In the genomic region with DNA sequence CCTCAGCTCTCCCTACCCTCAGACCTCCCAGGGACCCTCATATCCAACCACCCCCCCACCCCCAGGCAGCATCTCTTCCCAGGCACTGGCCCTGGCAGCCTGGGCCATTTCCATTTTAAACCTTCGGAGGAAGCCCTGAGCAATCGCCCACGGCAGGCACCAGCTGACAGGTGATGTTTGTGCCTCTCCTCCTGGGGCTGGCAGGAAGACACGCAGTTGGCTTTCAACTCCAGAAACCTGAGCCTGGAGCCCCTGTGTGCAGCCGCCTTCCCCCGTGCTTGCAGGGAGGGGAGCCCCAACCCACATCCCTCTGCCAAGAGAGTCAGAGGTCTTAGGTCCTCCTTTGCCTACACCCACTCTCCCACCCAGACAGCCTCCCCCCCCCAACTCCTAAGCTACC, we compare ENCODE assay signal across 10 mouse cellular contexts. TPM values are rescaled to one million over a fixed set of nuclear protein-coding genes. Genes with fewer than 3 reads are reported as not detected.
DNase-seq lines count a peak whose midpoint lies in the region; ATAC-seq lines count a peak whose summit lies in the region.
"Had no signal": no experiment of that assay in that cellular context is flagged by ENCODE, and none has a peak within 500 bp of the region (broad histone marks: within the 10 kb centered on the region; RNA-seq: fewer than 3 reads in every experiment).

No protein-coding gene starts in this region.

- H3K36me3 ChIP-seq in kidney, embryonic 14.5 days (ENCODE audit: control insufficient read depth, insufficient read depth, low read length) = no peaks in the 10 kb centered on the region
- no peaks in the 10 kb centered on the region for H3K36me3 ChIP-seq in embryonic facial prominence, embryonic 11.5 days (replicated peaks; ENCODE audit: control insufficient read depth, insufficient read depth, low read depth, low read length)
- no peaks in the 10 kb centered on the region for H3K36me3 ChIP-seq in intestine, embryonic 14.5 days (ENCODE audit: control insufficient read depth, insufficient read depth, low read length)

- 4% methylated on average over 6 of the region's 6 CpGs for WGBS in kidney, embryonic 14.5 days
- WGBS in embryonic facial prominence, embryonic 11.5 days = 5% methylated on average over 6 of the region's 6 CpGs
- WGBS in intestine, embryonic 14.5 days = 17% methylated on average over 6 of the region's 6 CpGs

- ATAC-seq in kidney, embryonic 14.5 days (ENCODE audit: low FRiP score, low TSS enrichment) = no peak
- no peak for ATAC-seq in embryonic facial prominence, embryonic 11.5 days (replicated peaks; ENCODE audit: insufficient number of reproducible peaks, low FRiP score, low TSS enrichment, low read depth)
- ATAC-seq in intestine, embryonic 14.5 days (replicated peaks; ENCODE audit: low FRiP score, low TSS enrichment, low read depth) = no peak
- ATAC-seq: Patski had no signal

- 0 out of 2 replicates have a peak overlapping the region, but pooled peaks have one; percentile 72 for H3K9ac ChIP-seq in kidney, embryonic 14.5 days (ENCODE audit: low read depth, low read length)
- no peak overlapping the region for H3K9ac ChIP-seq in embryonic facial prominence, embryonic 11.5 days (replicated peaks; ENCODE audit: low read length)
- no peak overlapping the region; the same call in 1 of the 2 replicates for H3K9ac ChIP-seq in intestine, embryonic 14.5 days (ENCODE audit: low read length)

- H3K27me3 ChIP-seq in kidney, embryonic 14.5 days (ENCODE audit: control insufficient read depth, insufficient read depth, low read length) = peaks cover 56% of the 10 kb centered on the region
- H3K27me3 ChIP-seq in embryonic facial prominence, embryonic 11.5 days (ENCODE audit: control insufficient read depth, insufficient read depth, low read length) = peaks cover 46% of the 10 kb centered on the region
- peaks cover 60% of the 10 kb centered on the region for H3K27me3 ChIP-seq in intestine, embryonic 14.5 days (replicated peaks; ENCODE audit: control insufficient read depth, insufficient read depth, low read length)
- H3K27me3 ChIP-seq: Patski had no signal

- H3K4me2 ChIP-seq in kidney, embryonic 14.5 days (replicated peaks; ENCODE audit: low read depth, low read length) = peak overlapping the region; percentile 99
- peak overlapping the region; percentile 100 for H3K4me2 ChIP-seq in embryonic facial prominence, embryonic 11.5 days (ENCODE audit: low read depth, low read length)
- peak overlapping the region; percentile 99; the same call in 1 of the 2 replicates for H3K4me2 ChIP-seq in intestine, embryonic 14.5 days (ENCODE audit: low read length)

- H3K4me1 ChIP-seq in kidney, embryonic 14.5 days (ENCODE audit: control insufficient read depth, insufficient read depth, low read length) = peaks cover 44% of the 10 kb centered on the region
- H3K4me1 ChIP-seq in embryonic facial prominence, embryonic 11.5 days (ENCODE audit: control insufficient read depth, insufficient read depth, low read length) = peaks cover 7% of the 10 kb centered on the region
- peaks cover 12% of the 10 kb centered on the region for H3K4me1 ChIP-seq in intestine, embryonic 14.5 days (replicated peaks; ENCODE audit: control insufficient read depth, insufficient read depth, low read length)

- H3K9me3 ChIP-seq in kidney, embryonic 14.5 days (ENCODE audit: control insufficient read depth, low read length) = no peaks in the 10 kb centered on the region
- no peaks in the 10 kb centered on the region for H3K9me3 ChIP-seq in embryonic facial prominence, embryonic 11.5 days (replicated peaks; ENCODE audit: control insufficient read depth, low read length)
- H3K9me3 ChIP-seq in intestine, embryonic 14.5 days (ENCODE audit: control insufficient read depth, low read length) = no peaks in the 10 kb centered on the region

- DNase-seq in kidney, postnatal 4 days = no peak
- DNase-seq in embryonic facial prominence, embryonic 11.5 days (ENCODE audit: low spot score) = no peak
- no peak for DNase-seq in intestine, embryonic 14.5 days (ENCODE audit: low spot score)
- peak; percentile 50 for DNase-seq in skeletal muscle tissue, adult 2 months (ENCODE audit: low read depth, low spot score)
- no peak for DNase-seq in embryo, embryonic 9.5 days (ENCODE audit: extremely low spot score)
- DNase-seq in adrenal gland, adult 8-10 months = no peak
- DNase-seq in urinary bladder, postnatal 10 days (ENCODE audit: low spot score) = no peak
- DNase-seq: heart, postnatal 36 days had no signal

- no peak overlapping the region for H3K27ac ChIP-seq in kidney, embryonic 14.5 days (ENCODE audit: low read depth, low read length)
- no peak overlapping the region for H3K27ac ChIP-seq in embryonic facial prominence, embryonic 11.5 days (replicated peaks; ENCODE audit: low read depth, low read length)
- no peak overlapping the region for H3K27ac ChIP-seq in intestine, embryonic 14.5 days (ENCODE audit: low read depth)

- H3K4me3 ChIP-seq in kidney, embryonic 14.5 days (ENCODE audit: low read length) = peak overlapping the region; percentile 63
- H3K4me3 ChIP-seq in embryonic facial prominence, embryonic 11.5 days (ENCODE audit: low read depth, low read length) = no peak overlapping the region
- H3K4me3 ChIP-seq in intestine, embryonic 14.5 days (ENCODE audit: low read depth, low read length) = 0 out of 2 replicates have a peak overlapping the region, but pooled peaks have one; percentile 55

RNA-seq across cellular contexts. Expression of a gene that starts 41.9 kb away (rescaled TPM):
- polyA plus RNA-seq in kidney, embryonic 14.5 days (2014; fragmentation: Nextera tagmentation; extraction: Ambion mirVana) = 237 and 255 TPM in 2 replicates
- polyA plus RNA-seq in embryonic facial prominence, embryonic 11.5 days (2014; fragmentation: Nextera tagmentation; extraction: Ambion mirVana) = 217 and 252 TPM in 2 replicates
- polyA plus RNA-seq in intestine, embryonic 14.5 days (2014; fragmentation: Nextera tagmentation; extraction: Ambion mirVana) = 205 and 224 TPM in 2 replicates
- total RNA-seq in adrenal gland, adult 8-10 months (2022) = 100 to 1,000 TPM; 127 to 182 (median 149) TPM

RNA-seq across cellular contexts. Expression of a gene that starts 53.2 kb away (rescaled TPM):
- polyA plus RNA-seq in kidney, embryonic 14.5 days (2014; fragmentation: Nextera tagmentation; extraction: Ambion mirVana) = 1,171 and 1,487 TPM in 2 replicates
- 741 and 769 TPM in 2 replicates for polyA plus RNA-seq in embryonic facial prominence, embryonic 11.5 days (2014; fragmentation: Nextera tagmentation; extraction: Ambion mirVana)
- polyA plus RNA-seq in intestine, embryonic 14.5 days (2014; fragmentation: Nextera tagmentation; extraction: Ambion mirVana) = 1,241 and 1,347 TPM in 2 replicates
- 100 to 1,000 TPM; 725 to 927 (median 846) TPM for total RNA-seq in adrenal gland, adult 8-10 months (2022)

RNA-seq across cellular contexts. Expression of a gene that starts 58.7 kb away (rescaled TPM):
- polyA plus RNA-seq in kidney, embryonic 14.5 days (2014; fragmentation: Nextera tagmentation; extraction: Ambion mirVana) = 3.0 and 5.5 TPM in 2 replicates
- 3.0 and 4.4 TPM in 2 replicates for polyA plus RNA-seq in embryonic facial prominence, embryonic 11.5 days (2014; fragmentation: Nextera tagmentation; extraction: Ambion mirVana)
- 3.6 TPM in 2 replicates for polyA plus RNA-seq in intestine, embryonic 14.5 days (2014; fragmentation: Nextera tagmentation; extraction: Ambion mirVana)
- total RNA-seq in adrenal gland, adult 8-10 months (2022) = 10 to 100 TPM in 2 of 4 experiments, 1 to 10 TPM in 2; 2.9 to 27.5 (median 14.8) TPM
